Mouse (Mus musculus) hindbrain, postnatal 0 days (tissue): ENCODE data around the gene Sco1. TPM values are rescaled to one million over a fixed set of nuclear protein-coding genes. Genes with fewer than 3 reads are reported as not detected.

Experiments used
- ATAC-seq: fragments of 200-750 bp; cut with Nextera tagmentation; 2 replicates; pipeline ENCODE4 v1.8.0; 2017; ENCODE audit warnings: mild to moderate bottlenecking, moderate TSS enrichment, moderate library complexity
- DNase-seq: peaks from one replicate; pipeline ENCODE4 v3.0.0-alpha.2; 2015; ENCODE audit warnings: low spot score
- H3K27ac ChIP-seq: fragments of 300-500 bp; sonication (generic); 2 replicates; pipeline ENCODE4 v1.5.1; 2014; ENCODE audit warnings: mild to moderate bottlenecking
- H3K27me3 ChIP-seq: fragments of 300-500 bp; sonication (generic); 2 replicates; pipeline ENCODE4 v1.6.1; 2014; ENCODE audit warnings: low read length, mixed read lengths; ENCODE audit not compliant: insufficient read depth
- H3K36me3 ChIP-seq: fragments of 300-500 bp; sonication (generic); 2 replicates; pipeline ENCODE4 v1.6.1; 2014; ENCODE audit warnings: low read length, mixed read lengths; ENCODE audit not compliant: insufficient read depth
- H3K4me1 ChIP-seq: fragments of 300-500 bp; sonication (generic); 2 replicates; pipeline ENCODE4 v1.6.1; 2014; ENCODE audit warnings: antibody characterized with exemption, low read length, mixed read lengths; ENCODE audit not compliant: insufficient read depth
- H3K4me2 ChIP-seq: fragments of 300-500 bp; sonication (generic); 2 replicates; pipeline ENCODE4 v1.6.1; 2014; ENCODE audit warnings: low read depth, mild to moderate bottlenecking, low read length, moderate library complexity, mixed read lengths
- H3K4me3 ChIP-seq: fragments of 300-500 bp; sonication (generic); 2 replicates; pipeline ENCODE4 v1.5.1; 2014; ENCODE audit warnings: low read length
- H3K9ac ChIP-seq: fragments of 300-500 bp; sonication (generic); replicated peaks from 2 replicates; pipeline ENCODE4 v1.6.1; 2014; ENCODE audit warnings: mild to moderate bottlenecking, low read length, moderate library complexity, mixed read lengths
- H3K9me3 ChIP-seq: fragments of 300-500 bp; sonication (generic); 2 replicates; pipeline ENCODE4 v1.6.1; 2016; ENCODE audit warnings: low read length, mixed read lengths
- CTCF ChIP-seq: IDR thresholded peaks from 2 replicates; pipeline ENCODE4 v1.5.1; 2016; ENCODE audit warnings: antibody characterized with exemption, control low read depth, low read depth
- WGBS: fragments of 180-500 bp; shearing (Covaris S2); extraction: QIAGEN DNeasy Blood & Tissue Kit; methylation state at CpG from one replicate; pipeline ENCODE4 v1.1.7; 2014; 5-methylcytosine and 5-hydroxymethylcytosine counted together
- polyA plus RNA-seq: library from polyadenylated mRNA; unstranded; fragments of >200 nt; fragmentation: Nextera tagmentation; extraction: Ambion mirVana; gene quantifications from 2 replicates; pipeline ENCODE4 v1.2.1, GENCODE M21; 2015
- total RNA-seq: library from RNA; depleted of rRNA; stranded (reverse); fragments of >200 nt; gene quantifications from 2 replicates; pipeline ENCODE4 v1.2.3, GENCODE M21; 2014; rRNA removed

Gene Sco1
- total RNA-seq (11.0 and 13.8 TPM in 2 replicates), polyA plus RNA-seq (13.6 and 14.9 TPM in 2 replicates)

DNA sequence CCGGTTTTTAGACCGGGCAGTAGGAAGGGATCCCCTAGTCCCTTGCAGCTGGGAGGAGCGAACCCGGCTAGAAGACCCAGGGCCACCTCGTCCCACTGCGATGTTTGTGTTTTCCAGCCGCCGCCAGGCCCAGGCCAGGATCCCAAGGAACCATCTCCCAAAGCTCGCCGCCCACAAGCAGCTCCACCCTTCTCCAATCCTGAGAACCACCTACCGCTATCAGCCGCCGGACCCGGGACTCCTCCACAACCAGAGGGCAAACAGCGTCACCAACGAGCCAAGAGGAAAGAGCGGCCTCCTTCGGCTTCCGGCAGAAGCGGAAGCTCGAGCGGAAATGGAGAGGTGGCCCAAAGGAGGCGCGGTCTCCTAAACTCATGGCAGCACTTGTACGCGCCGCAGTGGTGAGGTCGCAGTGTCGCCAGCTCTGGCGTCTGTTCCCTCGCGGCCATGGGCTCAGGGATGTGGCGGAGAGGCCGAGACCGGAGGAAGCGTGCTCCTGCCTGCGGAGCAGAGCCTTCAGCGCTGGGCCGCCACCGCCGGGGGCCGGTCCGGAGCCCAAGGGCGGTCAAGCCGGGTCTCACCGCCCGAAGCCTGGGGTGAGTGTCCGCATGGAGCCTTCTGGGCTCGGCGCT is at the start of gene Sco1, which contains the start of gene Adprm:
Gene Sco1 (plus strand): TSS at position 350 of the 632 bp plus-strand sequence.
Gene Adprm (minus strand): TSS at position 274 of the 632 bp plus-strand sequence.
- peak; percentile 97 for ATAC-seq
- WGBS = under 1% methylated on average over 49 of the region's 50 CpGs
- TF ChIP-seq CTCF = peak; percentile 72

DNA sequence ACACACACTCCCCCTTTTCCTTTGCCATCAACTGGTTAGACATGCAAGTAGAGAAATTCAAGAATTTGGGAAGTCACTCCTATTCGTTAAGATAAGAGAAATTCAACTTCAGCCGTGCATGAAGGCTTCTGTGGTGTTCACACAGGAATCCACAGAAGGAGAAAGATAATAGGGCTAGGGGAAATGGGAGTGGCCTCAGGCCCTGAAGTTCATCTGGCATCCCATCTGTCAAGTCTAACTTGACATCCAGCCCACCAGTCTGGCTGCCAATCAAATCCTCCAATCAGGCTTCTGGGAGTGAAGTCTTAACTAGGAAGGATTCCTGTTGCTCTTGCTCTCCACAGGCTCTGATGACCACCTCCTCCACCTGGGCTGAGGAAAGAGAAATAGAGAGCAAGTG is 49.6 kb upstream of the Sco1 start:
- Histone ChIP-seq H3K9ac (no peak overlapping the region), H3K4me1 (peaks cover 33% of the 10 kb centered on the region), H3K9me3 (no peaks in the 10 kb centered on the region), H3K4me2 (no peak overlapping the region), H3K27ac (no peak overlapping the region), H3K27me3 (no peaks in the 10 kb centered on the region), H3K36me3 (no peaks in the 10 kb centered on the region), H3K4me3 (no peak overlapping the region)
- ATAC-seq (no peak), DNase-seq (peak; percentile 41)
- TF ChIP-seq CTCF = no peak
- WGBS = 41% methylated on average over 2 of the region's 2 CpGs

More for the DNA sequence above, at the start of gene Sco1, which contains the start of gene Adprm:
- peaks cover 17% of the 10 kb centered on the region for H3K36me3 ChIP-seq
- H3K4me1 ChIP-seq = peaks cover 10% of the 10 kb centered on the region; the same call in 1 of the 2 replicates
- no peaks in the 10 kb centered on the region for H3K9me3 ChIP-seq
- no peaks in the 10 kb centered on the region for H3K27me3 ChIP-seq
- peak within 1 kb of the TSS; percentile 81 for H3K9ac ChIP-seq
- H3K4me3 ChIP-seq = peak within 1 kb of the TSS; percentile 99
- peak within 1 kb of the TSS; percentile 83 for H3K4me2 ChIP-seq
- H3K27ac ChIP-seq = peak within 1 kb of the TSS; percentile 82
- peak; percentile 93 for DNase-seq

DNA sequence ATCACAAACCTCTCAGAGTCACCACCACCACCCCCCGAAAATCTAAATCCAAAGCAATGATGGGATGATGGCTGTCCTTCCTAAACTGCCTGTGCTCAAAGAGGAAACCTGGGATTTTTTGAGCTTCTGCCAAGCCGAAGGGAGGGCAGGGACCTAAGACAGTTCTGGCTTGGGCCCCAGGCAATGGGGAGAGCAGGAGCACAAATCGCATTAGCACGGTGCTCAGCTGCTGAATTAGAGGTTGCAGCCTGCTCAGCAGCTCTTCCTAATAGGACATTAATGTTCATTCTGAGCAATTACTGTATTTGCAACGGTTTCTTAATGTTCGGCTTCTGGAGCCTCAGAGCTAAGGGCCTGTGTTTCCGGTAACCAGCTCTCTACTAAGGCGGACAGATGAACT is 44.5 kb upstream of the Sco1 start:
- ATAC-seq (no peak), DNase-seq (peak; percentile 77)

DNA sequence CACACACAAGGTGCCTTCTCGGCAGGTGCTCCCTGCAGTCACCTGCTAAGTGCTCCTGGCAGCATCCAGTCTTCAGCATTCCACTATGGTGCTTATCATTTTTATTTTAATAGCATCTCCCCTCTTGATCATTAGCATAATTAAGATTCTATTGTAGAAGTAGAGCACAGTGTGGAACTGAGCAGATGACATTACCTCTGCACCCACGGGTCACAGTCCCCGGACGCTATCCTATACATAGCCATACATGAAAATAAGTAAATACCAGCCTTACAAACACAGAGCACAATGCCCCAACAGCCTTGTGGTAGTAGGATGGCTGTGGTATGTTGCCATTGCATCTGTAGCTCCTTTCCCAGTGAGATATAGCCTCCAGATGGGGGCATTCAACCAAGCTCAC is 43.9 kb upstream of the Sco1 start:
- no peak overlapping the region for H3K4me2 ChIP-seq
- H3K4me1 ChIP-seq = peaks cover 4% of the 10 kb centered on the region; the same call in 1 of the 2 replicates
- no peaks in the 10 kb centered on the region for H3K27me3 ChIP-seq
- WGBS = 69% methylated on average over 4 of the region's 4 CpGs
- no peaks in the 10 kb centered on the region for H3K9me3 ChIP-seq
- DNase-seq = no peak
- no peak for TF ChIP-seq CTCF
- no peak overlapping the region for H3K4me3 ChIP-seq
- no peak; the same call in 1 of the 2 replicates for ATAC-seq
- H3K9ac ChIP-seq = no peak overlapping the region
- no peaks in the 10 kb centered on the region for H3K36me3 ChIP-seq
- no peak overlapping the region for H3K27ac ChIP-seq

More for the DNA sequence above, 44.5 kb upstream of the Sco1 start:
- Histone ChIP-seq H3K36me3 (no peaks in the 10 kb centered on the region), H3K9ac (no peak overlapping the region), H3K4me1 (peaks cover 4% of the 10 kb centered on the region; the same call in 1 of the 2 replicates), H3K27me3 (no peaks in the 10 kb centered on the region), H3K9me3 (no peaks in the 10 kb centered on the region), H3K4me2 (no peak overlapping the region), H3K4me3 (no peak overlapping the region), H3K27ac (no peak overlapping the region)
- 35% methylated on average over 8 of the region's 8 CpGs for WGBS
- TF ChIP-seq CTCF = no peak

DNA sequence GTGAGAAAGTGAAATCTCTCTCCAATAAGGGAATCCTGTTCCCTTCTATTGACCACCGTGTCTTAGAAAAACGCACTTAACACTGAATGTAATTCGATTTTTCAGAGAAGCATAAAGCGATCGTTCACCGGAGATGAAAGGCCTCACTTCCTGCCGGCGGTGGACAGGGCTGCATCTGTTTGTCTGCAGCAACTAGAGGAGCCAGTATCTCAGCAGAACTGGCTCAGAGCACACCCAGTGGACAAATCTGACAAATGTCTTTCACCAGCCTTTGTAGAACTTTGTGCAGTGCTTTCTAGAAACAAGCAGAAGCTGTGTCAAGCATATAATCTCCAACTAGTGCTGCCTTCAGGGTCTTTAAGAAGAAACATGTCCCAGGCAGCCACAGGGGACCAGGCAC is 42.0 kb upstream of the Sco1 start:
- WGBS = 6% methylated on average over 8 of the region's 8 CpGs
- Histone ChIP-seq H3K4me2 (0 out of 2 replicates have a peak overlapping the region, but pooled peaks have one; percentile 7), H3K9ac (no peak overlapping the region; the same call in 1 of the 2 replicates), H3K27me3 (no peaks in the 10 kb centered on the region), H3K9me3 (no peaks in the 10 kb centered on the region), H3K36me3 (no peaks in the 10 kb centered on the region), H3K27ac (0 out of 2 replicates have a peak overlapping the region, but pooled peaks have one; percentile 32), H3K4me3 (no peak overlapping the region), H3K4me1 (peaks cover 4% of the 10 kb centered on the region; the same call in 1 of the 2 replicates)
- peak; percentile 83 for ATAC-seq
- peak; percentile 73 for TF ChIP-seq CTCF
- DNase-seq = peak; percentile 78

DNA sequence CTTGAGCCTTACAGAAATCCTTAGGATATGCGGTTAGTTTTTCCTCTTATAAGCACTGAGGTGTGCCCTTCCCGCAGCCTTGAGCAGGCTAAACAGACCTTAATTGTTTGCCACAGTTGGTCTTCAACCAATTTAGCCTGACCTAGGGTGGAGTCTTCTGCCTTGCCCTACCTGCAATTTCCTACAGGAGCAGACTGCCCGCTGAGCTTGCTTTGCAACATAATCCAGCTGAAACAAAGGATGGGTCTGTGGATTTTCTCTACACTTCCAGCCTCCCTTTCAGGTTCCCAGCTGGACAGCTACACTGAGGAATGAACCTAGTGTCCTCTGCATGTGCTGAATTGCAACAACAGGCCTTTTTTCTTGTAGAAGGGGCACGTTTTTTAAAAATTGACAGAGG is 40.8 kb upstream of the Sco1 start:
- Histone ChIP-seq H3K4me3 (no peak overlapping the region), H3K27ac (no peak overlapping the region), H3K9ac (no peak overlapping the region), H3K4me1 (peaks cover 4% of the 10 kb centered on the region; the same call in 1 of the 2 replicates), H3K27me3 (no peaks in the 10 kb centered on the region), H3K36me3 (no peaks in the 10 kb centered on the region), H3K4me2 (no peak overlapping the region), H3K9me3 (no peaks in the 10 kb centered on the region)
- ATAC-seq = no peak
- WGBS = 36% methylated on average over 4 of the region's 4 CpGs
- no peak for TF ChIP-seq CTCF
- no peak for DNase-seq
